Mouse (Mus musculus): Measurements from ENCODE around the gene Mbnl2. TPM values are rescaled to one million over a fixed set of nuclear protein-coding genes. Genes with fewer than 3 reads are reported as not detected.

Mbnl2 gene
- polyA plus RNA-seq, 1 experiment from 2014 or later: 62.1 TPM

DNA sequence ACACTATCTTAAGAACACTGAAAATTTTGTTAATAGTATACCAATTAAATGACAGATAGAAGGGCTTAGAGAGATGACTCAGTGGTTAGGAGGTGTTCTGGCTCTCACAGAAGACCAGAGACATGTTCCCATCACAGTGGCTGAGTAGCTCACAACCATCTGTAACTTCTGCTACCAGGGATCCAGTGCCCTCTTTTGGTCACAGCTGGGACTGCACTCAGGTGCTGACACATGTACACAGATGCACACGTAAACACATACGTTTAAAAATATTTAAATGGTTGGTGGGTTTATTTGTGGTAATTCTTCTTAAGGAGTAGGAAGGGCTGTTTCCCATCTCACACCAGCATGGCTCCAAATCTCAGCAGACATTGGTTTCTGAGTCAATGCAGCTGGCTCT lies 19.3 kb upstream of the Mbnl2 start:
- no peak overlapping the region for H3K4me3 ChIP-seq (ENCODE audit: low read depth, low read length)
- DNase-seq (ENCODE audit: low spot score): no peak
- no peaks in the 10 kb centered on the region for H3K9me3 ChIP-seq (ENCODE audit: control insufficient read depth, low read length)
- ATAC-seq (ENCODE audit: insufficient number of reproducible peaks, low FRiP score, low TSS enrichment, low read depth): no peak
- no peaks in the 10 kb centered on the region for H3K36me3 ChIP-seq (ENCODE audit: control insufficient read depth, insufficient read depth, low read length)
- H3K4me1 ChIP-seq (ENCODE audit: control insufficient read depth, insufficient read depth, low read length): no peaks in the 10 kb centered on the region
- no peak overlapping the region for H3K27ac ChIP-seq (replicated peaks; ENCODE audit: low read depth, low read length)
- H3K27me3 ChIP-seq (ENCODE audit: control insufficient read depth, insufficient read depth, low read length): no peaks in the 10 kb centered on the region
- H3K4me2 ChIP-seq (ENCODE audit: low read depth, severe bottlenecking): no peak overlapping the region
- H3K9ac ChIP-seq (ENCODE audit: low read length): no peak overlapping the region
- 95% methylated on average over 2 of the region's 2 CpGs for WGBS

DNA sequence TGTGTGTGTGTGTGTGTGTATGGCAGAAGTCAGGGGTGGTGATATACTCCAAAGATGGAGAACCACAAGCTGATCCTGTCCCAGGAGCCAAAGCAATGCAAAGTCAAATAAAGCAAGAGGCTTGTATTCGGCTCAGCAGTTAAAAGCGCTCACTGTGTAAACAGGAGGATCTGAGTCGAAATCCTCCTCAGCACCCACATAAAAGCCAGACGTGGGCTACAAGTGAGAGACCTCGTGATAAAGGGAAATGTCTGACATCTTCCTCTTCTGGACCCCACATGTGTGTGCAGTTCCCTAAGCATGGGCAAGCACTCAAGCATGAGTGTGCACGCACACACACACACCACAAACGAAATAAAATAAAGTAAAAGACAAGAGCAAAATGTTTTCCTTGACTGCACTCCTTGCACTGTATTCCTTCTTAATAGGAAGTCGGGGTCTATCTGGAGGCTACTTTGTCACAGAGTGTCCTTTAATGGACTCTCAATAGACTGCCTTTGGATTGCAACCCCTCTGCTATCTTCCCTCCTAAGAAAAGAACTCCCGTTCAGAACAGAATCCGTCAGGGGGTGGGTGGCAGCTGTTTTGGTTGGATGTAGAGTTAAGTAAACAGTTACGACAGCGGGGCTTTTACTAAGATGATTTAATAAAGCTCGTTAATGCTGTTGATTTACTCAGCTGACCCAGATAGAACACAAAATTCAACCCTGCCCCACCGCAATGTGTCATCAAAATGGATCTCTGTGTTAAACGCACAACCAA lies 18.7 kb upstream of the Mbnl2 start:
- no peaks in the 10 kb centered on the region for H3K9me3 ChIP-seq (ENCODE audit: control insufficient read depth, low read length)
- ATAC-seq (ENCODE audit: insufficient number of reproducible peaks, low FRiP score, low TSS enrichment, low read depth) (no peak), DNase-seq (ENCODE audit: low spot score) (no peak)
- H3K27me3 ChIP-seq (ENCODE audit: control insufficient read depth, insufficient read depth, low read length): no peaks in the 10 kb centered on the region
- H3K36me3 ChIP-seq (ENCODE audit: control insufficient read depth, insufficient read depth, low read length): no peaks in the 10 kb centered on the region
- WGBS: 70% methylated on average over 15 of the region's 15 CpGs
- H3K4me1 ChIP-seq (ENCODE audit: control insufficient read depth, insufficient read depth, low read length): no peaks in the 10 kb centered on the region
- H3K4me2 ChIP-seq (ENCODE audit: low read depth, severe bottlenecking): no peak overlapping the region
- no peak overlapping the region for H3K4me3 ChIP-seq (ENCODE audit: low read depth, low read length)
- H3K9ac ChIP-seq (ENCODE audit: low read length): no peak overlapping the region
- no peak overlapping the region for H3K27ac ChIP-seq (replicated peaks; ENCODE audit: low read depth, low read length)

- no peaks in the 10 kb centered on the region for H3K27me3 ChIP-seq (ENCODE audit: control insufficient read depth, insufficient read depth, low read length)
These were observed 18.0 kb upstream of the Mbnl2 start for GRCm38 (mm10) chr14:120257483-120257882.

DNA sequence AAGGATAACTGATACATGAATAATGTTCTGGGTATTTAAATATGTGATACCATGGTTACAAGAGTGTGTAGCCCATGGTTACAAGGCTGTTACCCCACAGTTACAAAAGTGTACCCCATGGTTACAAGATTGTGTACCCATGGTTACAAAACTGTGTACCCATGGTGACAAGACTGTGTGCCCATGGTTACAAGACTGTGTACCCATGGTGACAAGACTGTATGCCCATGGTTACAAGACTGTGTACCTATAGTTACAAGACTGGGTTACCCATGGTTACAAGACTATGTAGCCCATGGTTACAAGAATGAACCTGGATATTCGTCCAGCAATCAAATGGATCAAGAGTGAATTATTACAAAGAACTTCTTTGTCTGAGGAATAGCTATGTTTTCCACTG lies 16.0 kb upstream of the Mbnl2 start:
- H3K4me2 ChIP-seq (ENCODE audit: low read depth, severe bottlenecking): no peak overlapping the region
- DNase-seq (ENCODE audit: low spot score) (no peak), ATAC-seq (ENCODE audit: insufficient number of reproducible peaks, low FRiP score, low TSS enrichment, low read depth) (no peak)
- H3K27ac ChIP-seq (replicated peaks; ENCODE audit: low read depth, low read length): no peak overlapping the region
- H3K9me3 ChIP-seq (ENCODE audit: control insufficient read depth, low read length): no peaks in the 10 kb centered on the region
- H3K9ac ChIP-seq (ENCODE audit: low read length): no peak overlapping the region
- no peak overlapping the region for H3K4me3 ChIP-seq (ENCODE audit: low read depth, low read length)
- H3K27me3 ChIP-seq (ENCODE audit: control insufficient read depth, insufficient read depth, low read length): no peaks in the 10 kb centered on the region
- H3K4me1 ChIP-seq (ENCODE audit: control insufficient read depth, insufficient read depth, low read length): no peaks in the 10 kb centered on the region
- 87% methylated on average over 1 of the region's 1 CpGs for WGBS
- H3K36me3 ChIP-seq (ENCODE audit: control insufficient read depth, insufficient read depth, low read length): no peaks in the 10 kb centered on the region

More at GRCm38 (mm10) chr14:120257483-120257882, 18.0 kb upstream of the Mbnl2 start:
- no peak overlapping the region for H3K4me3 ChIP-seq (ENCODE audit: low read depth, low read length)
- no peak overlapping the region for H3K27ac ChIP-seq (replicated peaks; ENCODE audit: low read depth, low read length)
- no peak for ATAC-seq (ENCODE audit: insufficient number of reproducible peaks, low FRiP score, low TSS enrichment, low read depth)
- H3K4me1 ChIP-seq (ENCODE audit: control insufficient read depth, insufficient read depth, low read length): no peaks in the 10 kb centered on the region
- no peak for DNase-seq (ENCODE audit: low spot score)
- no peaks in the 10 kb centered on the region for H3K36me3 ChIP-seq (ENCODE audit: control insufficient read depth, insufficient read depth, low read length)
- 73% methylated on average over 6 of the region's 6 CpGs for WGBS
- no peak overlapping the region for H3K9ac ChIP-seq (ENCODE audit: low read length)
- no peaks in the 10 kb centered on the region for H3K9me3 ChIP-seq (ENCODE audit: control insufficient read depth, low read length)
- H3K4me2 ChIP-seq (ENCODE audit: low read depth, severe bottlenecking): no peak overlapping the region

GRCm38 (mm10) chr14:120261606-120262005 lies 13.9 kb upstream of the Mbnl2 start:
- no peak overlapping the region for H3K4me3 ChIP-seq (ENCODE audit: low read depth, low read length)
- H3K4me1 ChIP-seq (ENCODE audit: control insufficient read depth, insufficient read depth, low read length): no peaks in the 10 kb centered on the region
- H3K9ac ChIP-seq (ENCODE audit: low read length): no peak overlapping the region
- H3K27me3 ChIP-seq (ENCODE audit: control insufficient read depth, insufficient read depth, low read length): no peaks in the 10 kb centered on the region
- no peaks in the 10 kb centered on the region for H3K9me3 ChIP-seq (ENCODE audit: control insufficient read depth, low read length)
- ATAC-seq (ENCODE audit: insufficient number of reproducible peaks, low FRiP score, low TSS enrichment, low read depth) (no peak), DNase-seq (ENCODE audit: low spot score) (no peak)
- WGBS: 89% methylated on average over 11 of the region's 11 CpGs
- no peaks in the 10 kb centered on the region for H3K36me3 ChIP-seq (ENCODE audit: control insufficient read depth, insufficient read depth, low read length)
- H3K4me2 ChIP-seq (ENCODE audit: low read depth, severe bottlenecking): no peak overlapping the region
- no peak overlapping the region for H3K27ac ChIP-seq (replicated peaks; ENCODE audit: low read depth, low read length)

DNA sequence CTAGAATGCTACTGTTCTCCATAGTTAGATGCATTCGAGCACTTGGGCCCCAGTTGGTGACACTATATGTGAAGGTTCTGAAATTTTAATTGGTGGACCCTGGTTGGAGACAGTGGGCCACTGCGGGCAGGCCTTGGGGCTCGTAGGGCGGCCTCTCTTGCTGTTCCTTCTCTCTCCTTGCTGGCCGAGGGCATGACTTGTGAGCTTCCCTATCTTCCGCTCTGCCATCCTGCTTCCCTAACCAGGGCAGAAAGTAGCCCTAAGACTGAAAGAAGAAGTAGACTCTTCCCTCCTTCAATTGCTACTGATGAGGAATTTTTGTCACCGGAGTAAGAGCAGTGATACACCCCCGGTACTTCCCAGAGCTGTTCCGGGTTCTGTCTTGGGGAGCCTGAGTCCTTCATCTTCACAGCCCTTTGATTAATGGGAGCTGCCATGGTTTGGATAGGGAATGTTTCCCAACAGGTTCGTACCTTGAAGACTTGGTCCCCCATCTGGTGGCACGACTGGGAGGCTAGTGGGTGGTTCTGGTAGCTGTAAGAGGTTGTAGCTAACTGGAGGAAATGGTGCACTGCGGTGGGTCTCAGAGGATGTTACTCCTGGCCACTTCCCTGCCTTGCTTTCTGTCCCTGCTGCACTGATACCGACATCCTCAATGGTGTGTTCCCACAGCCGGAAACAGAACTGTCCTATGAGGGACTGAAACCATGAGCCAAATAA lies 12.6 kb upstream of the Mbnl2 start:
- no peak for DNase-seq (ENCODE audit: low spot score)
- no peaks in the 10 kb centered on the region for H3K27me3 ChIP-seq (ENCODE audit: control insufficient read depth, insufficient read depth, low read length)
- no peaks in the 10 kb centered on the region for H3K36me3 ChIP-seq (ENCODE audit: control insufficient read depth, insufficient read depth, low read length)
- no peak for ATAC-seq (ENCODE audit: insufficient number of reproducible peaks, low FRiP score, low TSS enrichment, low read depth)
- H3K9ac ChIP-seq (ENCODE audit: low read length): no peak overlapping the region
- no peak overlapping the region for H3K4me3 ChIP-seq (ENCODE audit: low read depth, low read length)
- H3K9me3 ChIP-seq (ENCODE audit: control insufficient read depth, low read length): no peaks in the 10 kb centered on the region
- no peaks in the 10 kb centered on the region for H3K4me1 ChIP-seq (ENCODE audit: control insufficient read depth, insufficient read depth, low read length)
- WGBS: 92% methylated on average over 14 of the region's 14 CpGs
- H3K27ac ChIP-seq (replicated peaks; ENCODE audit: low read depth, low read length): no peak overlapping the region
- H3K4me2 ChIP-seq (ENCODE audit: low read depth, severe bottlenecking): no peak overlapping the region

DNA sequence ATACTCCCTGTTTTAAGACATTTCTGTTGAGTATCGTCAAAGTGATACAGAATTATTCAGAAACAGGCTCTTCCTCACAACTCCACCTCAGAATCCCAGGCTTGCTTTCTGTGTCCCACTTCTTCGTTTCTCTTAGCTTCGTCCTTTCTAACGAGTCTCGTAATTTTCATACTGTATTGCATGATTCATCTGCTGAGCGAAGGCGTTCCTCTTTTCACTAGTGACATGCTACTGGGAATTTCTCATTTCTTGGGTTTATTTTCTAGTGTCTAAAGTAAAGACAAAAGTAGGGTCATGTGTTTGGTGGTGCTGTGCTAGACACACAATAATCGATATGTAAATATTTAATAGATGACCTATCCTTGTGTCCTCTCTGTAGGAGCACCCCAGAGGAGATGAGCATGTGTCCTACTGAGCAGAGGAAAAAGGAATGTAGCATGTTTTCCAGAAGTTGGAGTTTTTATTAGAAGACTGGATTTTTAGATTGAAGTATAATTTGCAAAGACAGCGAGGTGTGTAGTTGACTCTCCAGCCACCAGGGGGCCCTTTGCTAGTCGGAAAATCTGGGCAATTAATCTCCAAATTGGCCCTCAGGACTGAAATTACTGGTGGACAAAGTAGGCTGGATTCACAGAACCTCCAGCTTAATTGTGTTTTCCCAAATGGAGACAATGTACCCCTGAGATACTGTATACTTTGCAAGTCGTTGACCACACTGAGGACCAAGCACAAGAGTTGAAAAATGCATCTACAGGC lies 11.9 kb upstream of the Mbnl2 start:
- H3K9me3 ChIP-seq (ENCODE audit: control insufficient read depth, low read length): no peaks in the 10 kb centered on the region
- WGBS: 79% methylated on average over 11 of the region's 11 CpGs

DNA sequence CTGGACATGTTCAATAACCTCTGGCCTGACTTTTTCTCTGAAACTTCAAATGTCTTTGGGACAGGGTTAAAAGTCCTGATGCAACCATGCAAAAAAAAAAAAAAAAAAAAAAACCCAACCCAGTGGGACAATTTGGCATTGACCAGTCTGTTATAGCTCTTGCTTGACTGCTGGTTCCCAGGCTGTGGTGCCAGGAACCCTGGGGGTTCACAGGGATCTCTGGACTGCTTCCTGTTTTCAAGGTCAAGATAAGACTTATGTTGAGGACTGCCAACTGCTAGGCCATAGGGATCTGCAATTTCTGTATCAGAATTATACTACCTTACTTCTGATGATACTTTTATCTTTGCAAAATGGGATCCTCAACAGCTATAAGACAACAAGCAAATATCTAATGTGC lies 9.6 kb upstream of the Mbnl2 start:
- Histone ChIP-seq H3K36me3 (ENCODE audit: control insufficient read depth, insufficient read depth, low read length) (no peaks in the 10 kb centered on the region), H3K4me3 (ENCODE audit: low read depth, low read length) (no peak overlapping the region), H3K9me3 (ENCODE audit: control insufficient read depth, low read length) (no peaks in the 10 kb centered on the region), H3K4me1 (ENCODE audit: control insufficient read depth, insufficient read depth, low read length) (no peaks in the 10 kb centered on the region), H3K9ac (ENCODE audit: low read length) (no peak overlapping the region), H3K27me3 (ENCODE audit: control insufficient read depth, insufficient read depth, low read length) (no peaks in the 10 kb centered on the region), H3K4me2 (ENCODE audit: low read depth, severe bottlenecking) (no peak overlapping the region), H3K27ac (replicated peaks; ENCODE audit: low read depth, low read length) (no peak overlapping the region)
- DNase-seq (ENCODE audit: low spot score) (no peak), ATAC-seq (ENCODE audit: insufficient number of reproducible peaks, low FRiP score, low TSS enrichment, low read depth) (no peak)

More for the DNA sequence above, 11.9 kb upstream of the Mbnl2 start:
- no peaks in the 10 kb centered on the region for H3K36me3 ChIP-seq (ENCODE audit: control insufficient read depth, insufficient read depth, low read length)
- H3K4me1 ChIP-seq (ENCODE audit: control insufficient read depth, insufficient read depth, low read length): no peaks in the 10 kb centered on the region
- H3K27me3 ChIP-seq (ENCODE audit: control insufficient read depth, insufficient read depth, low read length): no peaks in the 10 kb centered on the region
- H3K4me3 ChIP-seq (ENCODE audit: low read depth, low read length): no peak overlapping the region
- DNase-seq (ENCODE audit: low spot score) (peak; percentile 55), ATAC-seq (ENCODE audit: insufficient number of reproducible peaks, low FRiP score, low TSS enrichment, low read depth) (no peak)
- H3K4me2 ChIP-seq (ENCODE audit: low read depth, severe bottlenecking): no peak overlapping the region
- no peak overlapping the region for H3K9ac ChIP-seq (ENCODE audit: low read length)
- H3K27ac ChIP-seq (replicated peaks; ENCODE audit: low read depth, low read length): no peak overlapping the region

Measured in limb, embryonic 11.5 days (tissue).